Comparison of ENCODE assay signal across 20 mouse cellular contexts in genomic region chr17:75118896-75119295, GRCm38 (mm10).
DNase-seq lines count a peak whose midpoint lies in the region; ATAC-seq and TF ChIP-seq lines count a peak whose summit lies in the region.
"Had no signal": no experiment of that assay in that cellular context is flagged by ENCODE, and none has a peak within 500 bp of the region (broad histone marks: within the 10 kb centered on the region; RNA-seq: fewer than 3 reads in every experiment).

No protein-coding gene starts in this region.

- TF ChIP-seq CTCF in kidney, postnatal 0 days (IDR thresholded peaks at IDR 0.05; ENCODE audit: low read depth) = peak; percentile 32; the same call in 1 of the 2 replicates

- H3K27me3 ChIP-seq in kidney, postnatal 0 days (ENCODE audit: insufficient read depth, low read length) = no peaks in the 10 kb centered on the region
- H3K27me3 ChIP-seq in midbrain, embryonic 11.5 days (ENCODE audit: control insufficient read depth, insufficient read depth, low read length) = no peaks in the 10 kb centered on the region
- no peaks in the 10 kb centered on the region for H3K27me3 ChIP-seq in midbrain, embryonic 14.5 days (ENCODE audit: control insufficient read depth, insufficient read depth, low read length)
- H3K27me3 ChIP-seq: embryonic facial prominence, embryonic 13.5 days; forebrain, embryonic 12.5 days; heart, embryonic 13.5 days; hindbrain, embryonic 13.5 days had no signal

- no peaks in the 10 kb centered on the region for H3K36me3 ChIP-seq in kidney, postnatal 0 days (ENCODE audit: insufficient read depth, low read length)
- no peaks in the 10 kb centered on the region for H3K36me3 ChIP-seq in midbrain, embryonic 11.5 days (ENCODE audit: control insufficient read depth, insufficient read depth, low read length)
- no peaks in the 10 kb centered on the region for H3K36me3 ChIP-seq in midbrain, embryonic 14.5 days (ENCODE audit: control insufficient read depth, insufficient read depth, low read length)
- H3K36me3 ChIP-seq: embryonic facial prominence, embryonic 13.5 days; forebrain, embryonic 12.5 days; G1E; heart, embryonic 13.5 days; hindbrain, embryonic 13.5 days had no signal

- no peak overlapping the region for H3K27ac ChIP-seq in kidney, postnatal 0 days
- H3K27ac ChIP-seq in midbrain, embryonic 11.5 days (ENCODE audit: low read depth, low read length) = no peak overlapping the region
- H3K27ac ChIP-seq in midbrain, embryonic 14.5 days (replicated peaks; ENCODE audit: low read depth, low read length) = no peak overlapping the region
- H3K27ac ChIP-seq: embryonic facial prominence, embryonic 13.5 days; forebrain, embryonic 12.5 days; heart, embryonic 13.5 days; hindbrain, embryonic 13.5 days; hindbrain, postnatal 0 days had no signal

- no peaks in the 10 kb centered on the region for H3K9me3 ChIP-seq in kidney, postnatal 0 days (replicated peaks; ENCODE audit: low read length)
- H3K9me3 ChIP-seq in midbrain, embryonic 11.5 days (ENCODE audit: control insufficient read depth, low read length) = no peaks in the 10 kb centered on the region
- H3K9me3 ChIP-seq in midbrain, embryonic 14.5 days (ENCODE audit: control insufficient read depth, low read length) = no peaks in the 10 kb centered on the region
- H3K9me3 ChIP-seq: embryonic facial prominence, embryonic 13.5 days; forebrain, embryonic 12.5 days; heart, embryonic 13.5 days; hindbrain, embryonic 13.5 days had no signal

- no peak overlapping the region for H3K9ac ChIP-seq in kidney, postnatal 0 days (ENCODE audit: low read depth, low read length)
- H3K9ac ChIP-seq in midbrain, embryonic 11.5 days (ENCODE audit: low read length) = no peak overlapping the region
- no peak overlapping the region for H3K9ac ChIP-seq in midbrain, embryonic 14.5 days (replicated peaks; ENCODE audit: low read length)
- H3K9ac ChIP-seq: embryonic facial prominence, embryonic 13.5 days; forebrain, embryonic 12.5 days; heart, embryonic 13.5 days; hindbrain, embryonic 13.5 days had no signal

- H3K4me2 ChIP-seq in kidney, postnatal 0 days (ENCODE audit: low read length) = no peak overlapping the region
- no peak overlapping the region for H3K4me2 ChIP-seq in midbrain, embryonic 11.5 days
- no peak overlapping the region for H3K4me2 ChIP-seq in midbrain, embryonic 14.5 days (ENCODE audit: low read length)
- H3K4me2 ChIP-seq: embryonic facial prominence, embryonic 13.5 days; forebrain, embryonic 12.5 days; heart, embryonic 13.5 days; hindbrain, embryonic 13.5 days had no signal

- 79% methylated on average over 3 of the region's 3 CpGs for whole genome bisulfite sequencing in kidney, postnatal 0 days
- 94% methylated on average over 3 of the region's 3 CpGs for WGBS in midbrain, embryonic 11.5 days
- 94% methylated on average over 3 of the region's 3 CpGs for WGBS in midbrain, embryonic 14.5 days

- H3K4me1 ChIP-seq in kidney, postnatal 0 days (replicated peaks; ENCODE audit: insufficient read depth, low read length) = no peaks in the 10 kb centered on the region
- H3K4me1 ChIP-seq in midbrain, embryonic 11.5 days (ENCODE audit: control insufficient read depth, insufficient read depth, low read length) = no peaks in the 10 kb centered on the region
- no peaks in the 10 kb centered on the region for H3K4me1 ChIP-seq in midbrain, embryonic 14.5 days (ENCODE audit: control insufficient read depth, insufficient read depth, low read length)

- ATAC-seq in kidney, postnatal 0 days (replicated peaks; ENCODE audit: low FRiP score, low read depth) = no peak
- ATAC-seq in midbrain, embryonic 11.5 days (ENCODE audit: low FRiP score) = no peak
- ATAC-seq in midbrain, embryonic 14.5 days (ENCODE audit: low FRiP score, low TSS enrichment) = no peak
- peak; percentile 49 for ATAC-seq in megakaryocyte, adult 5-6 weeks (ENCODE audit: poor library complexity, severe bottlenecking)
- ATAC-seq: CD4-positive, CD25-positive, alpha-beta regulatory T cell, adult 4 months; forebrain, embryonic 16.5 days had no signal

- H3K4me3 ChIP-seq in kidney, postnatal 0 days (replicated peaks; ENCODE audit: low read depth, low read length) = no peak overlapping the region
- no peak overlapping the region for H3K4me3 ChIP-seq in midbrain, embryonic 11.5 days (ENCODE audit: low read depth, low read length)
- H3K4me3 ChIP-seq in midbrain, embryonic 14.5 days (replicated peaks; ENCODE audit: low read depth, low read length) = no peak overlapping the region
- H3K4me3 ChIP-seq: embryonic facial prominence, embryonic 13.5 days; forebrain, embryonic 12.5 days; heart, embryonic 13.5 days; hindbrain, embryonic 13.5 days had no signal

- DNase-seq in kidney, postnatal 0 days (ENCODE audit: low spot score) = no peak
- DNase-seq in kidney, adult 18-20 months = no peak
- DNase-seq in midbrain, embryonic 11.5 days (ENCODE audit: low spot score, missing footprints) = peak; percentile 61
- no peak for DNase-seq in midbrain, embryonic 14.5 days
- no peak for DNase-seq in cerebellum, adult 11 months
- DNase-seq in ovary, postnatal 14 days (ENCODE audit: low spot score) = no peak
- DNase-seq: B cell, adult 2 months; cerebellum, adult 11-12 months; cerebellum, adult 9-10 months; cerebellum, postnatal 25 days; gastrocnemius, postnatal 10 days had no signal
